Mouse (Mus musculus) embryonic fibroblast, embryonic 13.5 days (primary cell): ENCODE measurements at regions not wholly inside any gene's neighbourhood (a gene's known extent, or its start where the extent isn't known, plus 50 kb on each side); places are given as distances from the start of the nearest gene placed in this dataset.

ENCODE experiments used
- CTCF ChIP-seq: IDR thresholded peaks from 2 replicates; pipeline ENCODE4 v1.5.1; 2011; ENCODE audit warnings: mild to moderate bottlenecking, control low read depth, low read length, moderate library complexity, borderline replicate concordance; ENCODE audit not compliant: insufficient read depth
- POLR2A ChIP-seq: IDR thresholded peaks from 2 replicates; pipeline ENCODE4 v1.6.1; 2011; ENCODE audit warnings: low read depth, mild to moderate bottlenecking, control low read depth, low read length, moderate library complexity

DNA sequence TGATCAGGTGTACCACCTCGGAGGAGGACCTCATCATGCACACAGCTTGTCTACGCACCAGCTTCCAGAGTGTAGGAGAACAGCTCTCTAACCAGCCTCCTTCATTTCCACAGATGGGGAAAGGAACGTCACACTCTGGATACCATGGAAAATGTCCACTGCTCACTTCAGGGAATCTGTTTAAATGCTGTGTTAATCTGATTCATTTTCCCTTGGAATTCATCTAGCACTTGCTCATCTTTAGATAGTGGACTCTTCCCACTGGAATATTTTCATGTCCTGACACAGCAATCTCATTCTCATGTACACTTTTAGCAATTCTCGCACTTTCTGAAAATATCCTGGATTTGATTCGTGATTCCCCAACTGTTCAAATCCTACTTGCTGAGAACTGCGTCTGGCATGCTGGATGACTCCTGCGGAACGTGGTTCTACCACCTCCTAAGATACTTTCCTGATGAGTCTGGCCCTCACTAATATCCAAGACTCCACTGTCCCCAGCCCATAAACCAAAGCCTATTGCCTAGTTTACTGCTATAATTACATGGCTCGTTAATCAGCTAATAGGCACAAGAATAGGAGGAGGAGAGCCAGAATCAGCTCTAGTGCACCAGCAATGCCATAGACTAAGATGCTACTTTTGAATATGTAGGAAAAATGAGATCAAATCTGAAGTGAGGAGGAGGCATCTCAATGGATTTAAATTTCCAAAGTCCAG is 56.0 kb upstream of the Bdnf start:
- TF ChIP-seq CTCF (no peak), POLR2A (no peak)
